Mouse (Mus musculus): Measurements from ENCODE around the gene Hist1h3h. TPM values are rescaled to one million over a fixed set of nuclear protein-coding genes. Genes with fewer than 3 reads are reported as not detected.
"Not testable (repeated sequence)": the region's sequence is repeated elsewhere in the genome, so short reads cannot be mapped to it uniquely, and the experiment has no call there.

Gene Hist1h3h
- polyA plus RNA-seq, 1 experiment, result 8.6 TPM

GRCm38 (mm10) chr13:21750159-21751017 is 32.9 kb downstream of the Hist1h3h start, which contains the start of gene Hist1h4k:
Hist1h4k (minus strand) TSS chr13:21750505.
- DNase-seq, result peak; percentile 81
- not testable (repeated sequence) for H3K4me1 ChIP-seq (ENCODE audit: control insufficient read depth, insufficient read depth, low read length)
- under 1% methylated on average over 40 of the region's 56 CpGs for WGBS
- peak; percentile 79; the same call in 1 of the 2 replicates for TF ChIP-seq POLR2A (IDR thresholded peaks at IDR 0.05; ENCODE audit: borderline replicate concordance, extremely low read depth, low read depth, low read length)
- H3K4me3 ChIP-seq (replicated peaks; ENCODE audit: extremely low read depth, low read depth, low read length), result peak within 1 kb of the TSS; percentile 48

GRCm38 (mm10) chr13:21751417-21751816 is 34.0 kb downstream of the Hist1h3h start:
- H3K4me3 ChIP-seq (replicated peaks; ENCODE audit: extremely low read depth, low read depth, low read length), result no peak overlapping the region
- no peak for TF ChIP-seq CTCF (IDR thresholded peaks at IDR 0.05; ENCODE audit: insufficient read depth, low read length)
- TF ChIP-seq POLR2A (IDR thresholded peaks at IDR 0.05; ENCODE audit: borderline replicate concordance, extremely low read depth, low read depth, low read length), result no peak
- no peak for DNase-seq
- H3K4me1 ChIP-seq (ENCODE audit: control insufficient read depth, insufficient read depth, low read length), result peaks cover 8% of the 10 kb centered on the region

- no peak for TF ChIP-seq CTCF (IDR thresholded peaks at IDR 0.05; ENCODE audit: insufficient read depth, low read length)
- no peak for TF ChIP-seq POLR2A (IDR thresholded peaks at IDR 0.05; ENCODE audit: borderline replicate concordance, extremely low read depth, low read depth, low read length)
- peaks cover 8% of the 10 kb centered on the region for H3K4me1 ChIP-seq (ENCODE audit: control insufficient read depth, insufficient read depth, low read length)
- no peak for DNase-seq
- WGBS, result 61% methylated on average over 3 of the region's 3 CpGs
- H3K4me3 ChIP-seq (replicated peaks; ENCODE audit: extremely low read depth, low read depth, low read length), result no peak overlapping the region
Measured at GRCm38 (mm10) chr13:21751827-21752226, 34.4 kb downstream of the Hist1h3h start.

- WGBS, result 34% methylated on average over 3 of the region's 3 CpGs
- DNase-seq, result no peak
- no peak overlapping the region for H3K4me3 ChIP-seq (replicated peaks; ENCODE audit: extremely low read depth, low read depth, low read length)
- TF ChIP-seq CTCF (IDR thresholded peaks at IDR 0.05; ENCODE audit: insufficient read depth, low read length), result no peak
- TF ChIP-seq POLR2A (IDR thresholded peaks at IDR 0.05; ENCODE audit: borderline replicate concordance, extremely low read depth, low read depth, low read length), result no peak
- H3K4me1 ChIP-seq (ENCODE audit: control insufficient read depth, insufficient read depth, low read length), result peaks cover 8% of the 10 kb centered on the region
Measured at GRCm38 (mm10) chr13:21752356-21752755, 34.9 kb downstream of the Hist1h3h start.

- 2% methylated on average over 10 of the region's 10 CpGs for WGBS
- no peak for TF ChIP-seq POLR2A (IDR thresholded peaks at IDR 0.05; ENCODE audit: borderline replicate concordance, extremely low read depth, low read depth, low read length)
- TF ChIP-seq CTCF (IDR thresholded peaks at IDR 0.05; ENCODE audit: insufficient read depth, low read length), result no peak
- DNase-seq, result no peak
- H3K4me3 ChIP-seq (replicated peaks; ENCODE audit: extremely low read depth, low read depth, low read length), result peak overlapping the region; percentile 45
- peaks cover 8% of the 10 kb centered on the region for H3K4me1 ChIP-seq (ENCODE audit: control insufficient read depth, insufficient read depth, low read length)
Measured at GRCm38 (mm10) chr13:21753051-21753523, 35.6 kb downstream of the Hist1h3h start.

- peak; percentile 48; the same call in 1 of the 2 replicates for TF ChIP-seq POLR2A (IDR thresholded peaks at IDR 0.05; ENCODE audit: borderline replicate concordance, extremely low read depth, low read depth, low read length)
- not testable (repeated sequence) for H3K4me1 ChIP-seq (ENCODE audit: control insufficient read depth, insufficient read depth, low read length)
- DNase-seq, result peak; percentile 50
- WGBS, result under 1% methylated on average over 48 of the region's 50 CpGs
- H3K4me3 ChIP-seq (replicated peaks; ENCODE audit: extremely low read depth, low read depth, low read length), result peak within 1 kb of the TSS; percentile 98
Measured at GRCm38 (mm10) chr13:21753524-21754285, 36.2 kb downstream of the Hist1h3h start, which contains the start of the genes Hist1h2ak and Hist1h2bn. Hist1h2ak (minus strand) TSS chr13:21753827. Hist1h2bn (plus strand) TSS chr13:21754123.

- WGBS, result under 1% methylated on average over 21 of the region's 26 CpGs
- not testable (repeated sequence) for H3K4me1 ChIP-seq (ENCODE audit: control insufficient read depth, insufficient read depth, low read length)
- H3K4me3 ChIP-seq (replicated peaks; ENCODE audit: extremely low read depth, low read depth, low read length), result peak overlapping the region; percentile 47
- peak; percentile 11 for DNase-seq
Measured at GRCm38 (mm10) chr13:21754294-21755001, 37.0 kb downstream of the Hist1h3h start.

- no peak overlapping the region for H3K4me3 ChIP-seq (replicated peaks; ENCODE audit: extremely low read depth, low read depth, low read length)
- peaks cover 3% of the 10 kb centered on the region; the same call in 1 of the 2 replicates for H3K4me1 ChIP-seq (ENCODE audit: control insufficient read depth, insufficient read depth, low read length)
- TF ChIP-seq POLR2A (IDR thresholded peaks at IDR 0.05; ENCODE audit: borderline replicate concordance, extremely low read depth, low read depth, low read length), result no peak
- no peak for DNase-seq
- WGBS, result 46% methylated on average over 1 of the region's 1 CpGs
Measured at GRCm38 (mm10) chr13:21755707-21756106, 38.2 kb downstream of the Hist1h3h start.

Other genes starting within 250 kb of the Hist1h3h start
- 0.82 and 0.89 TPM in 2 replicates for gene Nkapl, start 249.2 kb upstream of the Hist1h3h start, polyA plus RNA-seq (2012; rRNA removed)
- gene Zkscan4, start 238.8 kb upstream of the Hist1h3h start, polyA plus RNA-seq (2012; rRNA removed), result 1.2 and 1.7 TPM in 2 replicates
- gene Gm10065, start 238.2 kb upstream of the Hist1h3h start, polyA plus RNA-seq (2012; rRNA removed), result not detected in 2 replicates
- gene AK157302, start 222.4 kb upstream of the Hist1h3h start, polyA plus RNA-seq (2012; rRNA removed), result 0.06 TPM in 2 replicates
- gene Gm11273, start 216.2 kb upstream of the Hist1h3h start, polyA plus RNA-seq (2012; rRNA removed), result 3.0 and 5.0 TPM in 2 replicates
- gene Zkscan8, start 186.5 kb upstream of the Hist1h3h start, polyA plus RNA-seq (2012; rRNA removed), result 2.5 and 4.7 TPM in 2 replicates
- gene Olfr1366, start 174.9 kb upstream of the Hist1h3h start, polyA plus RNA-seq (2012; rRNA removed), result not detected in 2 replicates
- gene Olfr1535, start 157.8 kb upstream of the Hist1h3h start, polyA plus RNA-seq (2012; rRNA removed), result not detected in 2 replicates
- gene Olfr1364, start 135.9 kb upstream of the Hist1h3h start, polyA plus RNA-seq (2012; rRNA removed), result not detected in 2 replicates
- not detected in 2 replicates for gene Olfr1362, start 103.6 kb upstream of the Hist1h3h start, polyA plus RNA-seq (2012; rRNA removed)
- not detected in 2 replicates for gene Olfr11, start 75.1 kb upstream of the Hist1h3h start, polyA plus RNA-seq (2012; rRNA removed)
- not detected in 2 replicates for gene Olfr1361, start 54.3 kb upstream of the Hist1h3h start, polyA plus RNA-seq (2012; rRNA removed)
- gene Olfr1360, start 40.3 kb upstream of the Hist1h3h start, polyA plus RNA-seq (2012; rRNA removed), result not detected in 2 replicates
- gene Olfr1359, start 19.5 kb upstream of the Hist1h3h start, polyA plus RNA-seq (2012; rRNA removed), result not detected in 2 replicates
- 0.72 and 1.6 TPM in 2 replicates for gene Hist1h2bl, start 1.5 kb upstream of the Hist1h3h start, polyA plus RNA-seq (2012; rRNA removed)
- 5.8 and 6.7 TPM in 2 replicates for gene Hist1h2ai, start 1.2 kb upstream of the Hist1h3h start, polyA plus RNA-seq (2012; rRNA removed)
- 0.70 TPM in 1 of 2 replicates, not detected in the other for gene Hist1h2bm, start 4.4 kb downstream of the Hist1h3h start, polyA plus RNA-seq (2012; rRNA removed)
- 1.3 and 1.4 TPM in 2 replicates for gene Hist1h4j, start 17.4 kb downstream of the Hist1h3h start, polyA plus RNA-seq (2012; rRNA removed)
- gene Hist1h4k, start 32.8 kb downstream of the Hist1h3h start, polyA plus RNA-seq (2012; rRNA removed), result 5.6 and 9.7 TPM in 2 replicates
- gene Hist1h2ak, start 36.2 kb downstream of the Hist1h3h start, polyA plus RNA-seq (2012; rRNA removed), result 3.2 and 3.8 TPM in 2 replicates
- 2.4 and 4.2 TPM in 2 replicates for gene Hist1h2bn, start 36.5 kb downstream of the Hist1h3h start, polyA plus RNA-seq (2012; rRNA removed)
- gene Hist1h1b, start 63.0 kb downstream of the Hist1h3h start, polyA plus RNA-seq (2012; rRNA removed), result 0.41 and 0.57 TPM in 2 replicates
- gene Hist1h3i, start 65.7 kb downstream of the Hist1h3h start, polyA plus RNA-seq (2012; rRNA removed), result 3.3 and 8.0 TPM in 2 replicates
- 1.1 and 1.4 TPM in 2 replicates for gene Hist1h2an, start 69.6 kb downstream of the Hist1h3h start, polyA plus RNA-seq (2012; rRNA removed)
- not detected in 2 replicates for gene Hist1h2bp, start 69.8 kb downstream of the Hist1h3h start, polyA plus RNA-seq (2012; rRNA removed)
- 4.7 and 5.0 TPM in 2 replicates for gene Hist1h2bq, start 92.5 kb downstream of the Hist1h3h start, polyA plus RNA-seq (2012; rRNA removed)
- not detected in 2 replicates for gene Hist1h2ao, start 92.8 kb downstream of the Hist1h3h start, polyA plus RNA-seq (2012; rRNA removed)
- 3.1 TPM in 1 of 2 replicates, not detected in the other for gene Hist1h4m, start 94.1 kb downstream of the Hist1h3h start, polyA plus RNA-seq (2012; rRNA removed)
- 11.1 and 13.7 TPM in 2 replicates for gene Hist1h4n, start 114.5 kb downstream of the Hist1h3h start, polyA plus RNA-seq (2012; rRNA removed)
- 59.2 and 67.3 TPM in 2 replicates for gene Hist1h2ap, start 115.8 kb downstream of the Hist1h3h start, polyA plus RNA-seq (2012; rRNA removed)
- gene Hist1h2br, start 116.1 kb downstream of the Hist1h3h start, polyA plus RNA-seq (2012; rRNA removed), result 3.3 and 6.1 TPM in 2 replicates
- 0.53 and 0.60 TPM in 2 replicates for gene Zfp184, start 227.4 kb downstream of the Hist1h3h start, polyA plus RNA-seq (2012; rRNA removed)

All from lung, adult 2 months (tissue).